Mouse (Mus musculus) midbrain, embryonic 11.5 days (tissue): ENCODE data around the gene Ccdc136. TPM values are rescaled to one million over a fixed set of nuclear protein-coding genes. Genes with fewer than 3 reads are reported as not detected.
A peak's percentile ranks its signal among the peaks of the same experiment; 100 is the strongest.

Source experiments
- ATAC-seq: fragments of 200-750 bp; cut with Nextera tagmentation; 2 replicates; pipeline ENCODE4 v1.8.0; 2017; ENCODE audit warnings: moderate TSS enrichment, moderate library complexity; ENCODE audit not compliant: low FRiP score
- DNase-seq: peaks from one replicate; pipeline ENCODE4 v3.0.0; 2015; ENCODE audit warnings: low spot score; ENCODE audit errors: missing footprints
- H3K27ac ChIP-seq: fragments of 300-500 bp; sonication (generic); 2 replicates; pipeline ENCODE4 v1.5.1; 2014; ENCODE audit warnings: low read depth, low read length
- H3K27me3 ChIP-seq: fragments of 300-500 bp; sonication (generic); 2 replicates; pipeline ENCODE4 v1.6.1; 2014; ENCODE audit warnings: mild to moderate bottlenecking, low read length, moderate library complexity, mixed read lengths; ENCODE audit not compliant: control insufficient read depth, insufficient read depth
- H3K36me3 ChIP-seq: fragments of 300-500 bp; sonication (generic); 2 replicates; pipeline ENCODE4 v1.6.1; 2014; ENCODE audit warnings: mild to moderate bottlenecking, low read length, moderate library complexity, mixed read lengths; ENCODE audit not compliant: control insufficient read depth, insufficient read depth
- H3K4me1 ChIP-seq: fragments of 300-500 bp; sonication (generic); 2 replicates; pipeline ENCODE4 v1.6.1; 2014; ENCODE audit warnings: low read length; ENCODE audit not compliant: control insufficient read depth, insufficient read depth
- H3K4me2 ChIP-seq: fragments of 300-500 bp; sonication (generic); 2 replicates; pipeline ENCODE4 v1.6.1; 2014; ENCODE audit warnings: mild to moderate bottlenecking, moderate library complexity
- H3K4me3 ChIP-seq: fragments of 300-500 bp; sonication (generic); 2 replicates; pipeline ENCODE4 v1.5.1; 2014; ENCODE audit warnings: low read depth, low read length
- H3K9ac ChIP-seq: fragments of 300-500 bp; sonication (generic); 2 replicates; pipeline ENCODE4 v1.6.1; 2014; ENCODE audit warnings: low read length
- H3K9me3 ChIP-seq: fragments of 300-500 bp; sonication (generic); 2 replicates; pipeline ENCODE4 v1.6.1; 2016; ENCODE audit warnings: low read length; ENCODE audit not compliant: control insufficient read depth
- WGBS: fragments of 180-500 bp; shearing (Covaris S2); extraction: QIAGEN DNeasy Blood & Tissue Kit; methylation state at CpG from one replicate; pipeline ENCODE4 v1.1.7; 2014; 5-methylcytosine and 5-hydroxymethylcytosine counted together
- microRNA-seq: library from miRNA; unstranded; fragments of <30 nt; microRNA quantifications from one replicate; pipeline ENCODE4, GENCODE M21; 2017
- polyA plus RNA-seq: library from polyadenylated mRNA; unstranded; fragments of >200 nt; fragmentation: Nextera tagmentation; extraction: Ambion mirVana; gene quantifications from 2 replicates; pipeline ENCODE4 v1.2.1, GENCODE M21; 2014

Gene Ccdc136
- polyA plus RNA-seq, 1 experiment from 2014 or later = 20.5 TPM

GRCm38 (mm10) chr6:29473941-29474691 lies 78.0 kb downstream of the Ccdc136 start:
- peak overlapping the region; percentile 57 for H3K9ac ChIP-seq
- peak overlapping the region; percentile 69 for H3K4me2 ChIP-seq
- H3K4me1 ChIP-seq = peaks cover 6% of the 10 kb centered on the region
- ATAC-seq = peak; percentile 95
- peak; percentile 94 for DNase-seq
- H3K27me3 ChIP-seq = no peaks in the 10 kb centered on the region; the same call in 1 of the 2 replicates
- H3K36me3 ChIP-seq = no peaks in the 10 kb centered on the region; the same call in 1 of the 2 replicates
- WGBS = 3% methylated on average over 33 of the region's 33 CpGs
- no peak overlapping the region for H3K27ac ChIP-seq
- H3K4me3 ChIP-seq = peak overlapping the region; percentile 36
- no peaks in the 10 kb centered on the region for H3K9me3 ChIP-seq

- H3K4me3 ChIP-seq = no peak overlapping the region
- no peak overlapping the region for H3K27ac ChIP-seq
- no peaks in the 10 kb centered on the region for H3K9me3 ChIP-seq
- H3K9ac ChIP-seq = no peak overlapping the region
- WGBS = 63% methylated on average over 2 of the region's 2 CpGs
- peaks cover 6% of the 10 kb centered on the region for H3K4me1 ChIP-seq
- no peak overlapping the region for H3K4me2 ChIP-seq
- no peaks in the 10 kb centered on the region; the same call in 1 of the 2 replicates for H3K27me3 ChIP-seq
- ATAC-seq = no peak
- DNase-seq = no peak
- H3K36me3 ChIP-seq = no peaks in the 10 kb centered on the region; the same call in 1 of the 2 replicates
Measured at GRCm38 (mm10) chr6:29474736-29475135, 78.6 kb downstream of the Ccdc136 start.

Small RNAs within 50 kb of the gene (microRNA-seq; reads per million reads assigned to microRNA genes)
- gene Gm26220 = 0.57 reads per million
- gene Gm44354 = not detected

Other genes with a start within 250 kb of the Ccdc136 start
- 60.5 and 64.4 TPM in 2 replicates for gene Rbm28, start 231.3 kb upstream of the Ccdc136 start, polyA plus RNA-seq
- gene Prrt4, start 216.7 kb upstream of the Ccdc136 start, polyA plus RNA-seq = 0.53 and 0.58 TPM in 2 replicates
- 36.9 and 42.0 TPM in 2 replicates for gene Impdh1, start 179.9 kb upstream of the Ccdc136 start, polyA plus RNA-seq
- 30.1 and 30.5 TPM in 2 replicates for gene Hilpda, start 123.8 kb upstream of the Ccdc136 start, polyA plus RNA-seq
- gene Fam71f2, start 116.7 kb upstream of the Ccdc136 start, polyA plus RNA-seq = 0.41 and 0.79 TPM in 2 replicates
- gene Fam71f1, start 77.2 kb upstream of the Ccdc136 start, polyA plus RNA-seq = not detected in 2 replicates
- 265 and 278 TPM in 2 replicates for gene Calu, start 48.2 kb upstream of the Ccdc136 start, polyA plus RNA-seq
- 0.19 and 0.25 TPM in 2 replicates for gene Opn1sw, start 7.8 kb upstream of the Ccdc136 start, polyA plus RNA-seq
- 1.8 and 2.5 TPM in 2 replicates for gene Flnc, start 36.9 kb downstream of the Ccdc136 start, polyA plus RNA-seq
- gene Atp6v1f, start 71.4 kb downstream of the Ccdc136 start, polyA plus RNA-seq = 178 and 199 TPM in 2 replicates
- gene Atp6v1fnb, start 75.1 kb downstream of the Ccdc136 start, polyA plus RNA-seq = 0.20 and 0.25 TPM in 2 replicates
- 5.6 and 6.8 TPM in 2 replicates for gene Kcp, start 111.6 kb downstream of the Ccdc136 start, polyA plus RNA-seq
- 1.2 and 1.6 TPM in 2 replicates for gene Irf5, start 130.3 kb downstream of the Ccdc136 start, polyA plus RNA-seq
- gene Tnpo3, start 213.6 kb downstream of the Ccdc136 start, polyA plus RNA-seq = 120 and 127 TPM in 2 replicates